Mouse (Mus musculus): Measurements from ENCODE around the gene Il1r1. TPM values are rescaled to one million over a fixed set of nuclear protein-coding genes. Genes with fewer than 3 reads are reported as not detected.

The Il1r1 gene
- total and polyA plus RNA-seq, 3 experiments: 1.4 to 3.1 TPM; not detected in 1

DNA sequence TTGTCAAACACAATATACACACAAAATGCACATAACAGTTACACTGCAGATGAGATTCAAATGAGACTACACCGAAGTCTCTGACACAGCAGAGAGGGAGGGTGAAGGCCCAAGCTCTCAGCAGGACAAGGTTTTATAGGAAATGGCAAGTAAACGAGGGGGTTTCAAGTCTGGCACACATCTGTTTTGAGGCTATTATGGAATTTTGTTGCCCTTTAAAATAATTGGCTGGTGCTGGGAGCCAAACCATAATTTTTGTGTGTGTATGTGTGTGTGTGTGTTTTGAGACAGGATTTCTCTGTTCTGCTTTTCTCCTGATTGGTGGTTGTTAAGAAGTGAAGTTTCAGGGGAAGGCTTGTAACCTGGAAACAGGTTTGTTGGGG lies 128.0 kb downstream of the Il1r1 start:
- Histone ChIP-seq H3K36me3 (ENCODE audit: control insufficient read depth in 1 of 2, insufficient read depth in 2 of 2, low read length in 2 of 2) (peaks cover 0 to 42% of the 10 kb centered on the region in 2 experiments; a peak in 2 of 4 replicates), H3K79me2 (ENCODE audit: control insufficient read depth, insufficient read depth, low read length, poor library complexity) (no peaks in the 10 kb centered on the region), H3K9ac (ENCODE audit: control insufficient read depth, low read depth, low read length, poor library complexity, severe bottlenecking) (no peak overlapping the region), H3K9me3 (replicated peaks; ENCODE audit: insufficient read depth, low read length) (no peaks in the 10 kb centered on the region), H3K4me3 (ENCODE audit: control insufficient read depth in 1 of 2, insufficient read depth in 1 of 2, low read depth in 2 of 2, low read length in 2 of 2) (no peak overlapping the region), H3K27me3 (ENCODE audit: control insufficient read depth in 1 of 2, insufficient read depth in 2 of 2, low read length in 2 of 2) (no peaks in the 10 kb centered on the region), H3K27ac (ENCODE audit: control insufficient read depth, low read depth, low read length) (peak overlapping the region; percentile 36), H3K4me1 (ENCODE audit: control insufficient read depth in 1 of 2, insufficient read depth in 2 of 2, low read length in 2 of 2) (peaks cover 11 to 53% of the 10 kb centered on the region in 2 experiments)
- DNase-seq (ENCODE audit: low read depth, low spot score): no peak
- TF ChIP-seq SMC3 (IDR thresholded peaks at IDR 0.05; ENCODE audit: low read depth, low read length) (no peak), CHD2 (IDR thresholded peaks at IDR 0.05; ENCODE audit: low read length) (no peak), MAZ (IDR thresholded peaks at IDR 0.05; ENCODE audit: low read depth, low read length) (no peak), CTCF (IDR thresholded peaks at IDR 0.05 in 2 of 3, conservative IDR thresholded peaks at IDR 0.05 in 1 of 3; ENCODE audit: control insufficient read depth in 1 of 3, insufficient read depth in 1 of 3, low read depth in 2 of 3, low read length in 3 of 3, poor library complexity in 1 of 3, severe bottlenecking in 1 of 3) (no peak), UBTF (IDR thresholded peaks at IDR 0.05; ENCODE audit: borderline replicate concordance, insufficient read depth, low read depth, low read length) (no peak), USF1 (IDR thresholded peaks at IDR 0.05; ENCODE audit: low read depth, low read length) (no peak), JUND (IDR thresholded peaks at IDR 0.05; ENCODE audit: low read depth, low read length) (no peak), MAFK (IDR thresholded peaks at IDR 0.05; ENCODE audit: borderline replicate concordance, low read depth, low read length) (no peak), CHD1 (IDR thresholded peaks at IDR 0.05; ENCODE audit: low read depth, low read length) (no peak), USF2 (IDR thresholded peaks at IDR 0.05; ENCODE audit: borderline replicate concordance in 1 of 2, insufficient read depth in 1 of 2, low read depth in 1 of 2, low read length in 2 of 2) (no peak), MYB (IDR thresholded peaks at IDR 0.05; ENCODE audit: low read depth, low read length) (no peak), E2F4 (IDR thresholded peaks at IDR 0.05; ENCODE audit: borderline replicate concordance, low read depth, low read length) (no peak), GABPA (IDR thresholded peaks at IDR 0.05; ENCODE audit: low read depth, low read length) (no peak), ETS1 (IDR thresholded peaks at IDR 0.05; ENCODE audit: low read depth, low read length) (no peak), TBP (IDR thresholded peaks at IDR 0.05; ENCODE audit: low read depth, low read length) (no peak), SIN3A (IDR thresholded peaks at IDR 0.05; ENCODE audit: low read length) (no peak)

DNA sequence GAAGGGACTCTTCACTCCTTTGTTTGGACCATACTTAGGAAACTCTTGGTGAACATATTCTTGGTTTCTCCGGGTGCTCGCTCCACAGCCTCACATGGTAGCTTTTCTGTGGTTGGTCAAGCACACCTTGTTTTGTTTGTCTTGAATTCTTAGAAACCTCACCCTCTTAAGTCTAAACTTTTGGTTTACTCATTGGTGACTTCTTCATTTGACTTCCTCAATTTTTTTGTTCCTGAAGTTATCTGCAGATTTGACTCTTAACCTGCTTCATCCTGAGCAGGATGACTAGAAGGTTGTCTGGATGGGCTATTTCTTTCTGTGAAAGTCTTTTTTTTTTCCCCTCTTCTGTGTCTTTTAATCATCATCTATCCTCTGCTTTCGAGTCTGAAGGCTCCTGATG lies 129.8 kb downstream of the Il1r1 start:
- peak; percentile 69 for DNase-seq (ENCODE audit: low read depth, low spot score)
- Histone ChIP-seq H3K4me1 (ENCODE audit: control insufficient read depth in 1 of 2, insufficient read depth in 2 of 2, low read length in 2 of 2) (peaks cover 19 to 67% of the 10 kb centered on the region in 2 experiments), H3K9ac (ENCODE audit: control insufficient read depth, low read depth, low read length, poor library complexity, severe bottlenecking) (no peak overlapping the region)

More for the DNA sequence above, 129.8 kb downstream of the Il1r1 start:
- H3K36me3 ChIP-seq (ENCODE audit: control insufficient read depth in 1 of 2, insufficient read depth in 2 of 2, low read length in 2 of 2): peaks cover 0 to 54% of the 10 kb centered on the region in 2 experiments; a peak in 2 of 4 replicates
- no peak overlapping the region for H3K4me3 ChIP-seq (ENCODE audit: control insufficient read depth in 1 of 2, insufficient read depth in 1 of 2, low read depth in 2 of 2, low read length in 2 of 2)
- H3K27me3 ChIP-seq (ENCODE audit: control insufficient read depth in 1 of 2, insufficient read depth in 2 of 2, low read length in 2 of 2): no peaks in the 10 kb centered on the region
- H3K27ac ChIP-seq (ENCODE audit: control insufficient read depth, low read depth, low read length): peak overlapping the region; percentile 42; the same call in 1 of the 2 replicates
- TF ChIP-seq MYC (IDR thresholded peaks at IDR 0.05; ENCODE audit: low read depth, low read length) (peak; percentile 31; the same call in 1 of the 2 replicates), ZNF384 (IDR thresholded peaks at IDR 0.05; ENCODE audit: low read depth, low read length) (peak; percentile 69), RCOR1 (IDR thresholded peaks at IDR 0.05; ENCODE audit: low read depth, low read length) (peak; percentile 77), SMC3 (IDR thresholded peaks at IDR 0.05; ENCODE audit: low read depth, low read length) (no peak), GATA1 (IDR thresholded peaks at IDR 0.05; ENCODE audit: low read depth, low read length) (peak; percentile 64), ZMIZ1 (IDR thresholded peaks at IDR 0.05; ENCODE audit: low read depth, low read length) (no peak), NRF1 (IDR thresholded peaks at IDR 0.05; ENCODE audit: insufficient read depth, low read depth, low read length, poor library complexity, severe bottlenecking) (no peak), TBP (IDR thresholded peaks at IDR 0.05; ENCODE audit: low read depth, low read length) (peak; percentile 85), ETS1 (IDR thresholded peaks at IDR 0.05; ENCODE audit: low read depth, low read length) (0 out of 2 replicates have a peak, but pooled peaks have one; percentile 40), EP300 (IDR thresholded peaks at IDR 0.05; ENCODE audit: low read depth in 1 of 2, low read length in 2 of 2) (peak; percentile 60 to 75), CHD1 (IDR thresholded peaks at IDR 0.05; ENCODE audit: low read depth, low read length) (no peak), ELF1 (IDR thresholded peaks at IDR 0.05; ENCODE audit: low read depth, low read length) (no peak), SIN3A (IDR thresholded peaks at IDR 0.05; ENCODE audit: low read length) (0 out of 2 replicates have a peak, but pooled peaks have one; percentile 21), RAD21 (IDR thresholded peaks at IDR 0.05; ENCODE audit: low read depth, low read length) (no peak), TAL1 (IDR thresholded peaks at IDR 0.05; ENCODE audit: low read length) (no peak)
- no peaks in the 10 kb centered on the region for H3K9me3 ChIP-seq (replicated peaks; ENCODE audit: insufficient read depth, low read length)
- no peaks in the 10 kb centered on the region for H3K79me2 ChIP-seq (ENCODE audit: control insufficient read depth, insufficient read depth, low read length, poor library complexity)

Measured in MEL (cell line).